Mouse (Mus musculus) ovary, adult 2 months (tissue): ENCODE measurements around the gene Zbtb33. TPM values are rescaled to one million over a fixed set of nuclear protein-coding genes. Genes with fewer than 3 reads are reported as not detected.

ENCODE experiments used
- polyA plus RNA-seq: library from polyadenylated mRNA; depleted of rRNA; stranded (reverse); fragments of >200 nt; gene quantifications from 2 replicates; pipeline ENCODE4 v1.2.3, GENCODE M21; 2012; rRNA removed

Gene Zbtb33
- 2.7 and 3.7 TPM in 2 replicates for polyA plus RNA-seq

GRCm38 (mm10) chrX:38189552-38190457 lies at the start of gene Zbtb33:
Gene Zbtb33, plus strand, starts transcription at chrX:38189793.

Other genes starting within 250 kb of the Zbtb33 start
- gene Btg1-ps1, start 171.0 kb upstream of the Zbtb33 start, polyA plus RNA-seq, result not detected in 2 replicates
- gene Btg1-ps2, start 146.7 kb upstream of the Zbtb33 start, polyA plus RNA-seq, result 0.26 and 0.85 TPM in 2 replicates
- gene Rhox10, start 123.3 kb upstream of the Zbtb33 start, polyA plus RNA-seq, result not detected in 2 replicates
- not detected in 2 replicates for gene Rhox11, start 104.7 kb upstream of the Zbtb33 start, polyA plus RNA-seq
- not detected in 2 replicates for gene Rhox12, start 78.9 kb upstream of the Zbtb33 start, polyA plus RNA-seq
- not detected in 2 replicates for gene Rhox13, start 68.6 kb upstream of the Zbtb33 start, polyA plus RNA-seq
- 11.5 and 13.7 TPM in 2 replicates for gene Tmem255a, start 62.6 kb downstream of the Zbtb33 start, polyA plus RNA-seq
- gene Atp1b4, start 126.4 kb downstream of the Zbtb33 start, polyA plus RNA-seq, result not detected in 2 replicates